Mouse (Mus musculus): ENCODE results near the gene Slc35e3. TPM values are rescaled to one million over a fixed set of nuclear protein-coding genes. Genes with fewer than 3 reads are reported as not detected.
"Not testable (repeated sequence)": the region's sequence is repeated elsewhere in the genome, so short reads cannot be mapped to it uniquely, and the experiment has no call there.

Slc35e3 gene
- total RNA-seq, 2 experiments from 2014 or later: 28.5 to 31.6 TPM

- no peak for DNase-seq (ENCODE audit: low spot score in 2 of 2)
- intact Hi-C loops (cut with DNase I): loop anchor here (10.0 kb wide), 1 partner anchor 644 kb away; the partner anchor contains the start of gene Cct2
Observed at GRCm38 (mm10) chr10:117708856-117709255, 37.3 kb downstream of the Slc35e3 start.

- DNase-seq (ENCODE audit: low spot score in 2 of 2): no peak
- intact Hi-C loops (cut with DNase I): loop anchor here (10.0 kb wide), 1 partner anchor 644 kb away; the partner anchor contains the start of gene Cct2
Observed at GRCm38 (mm10) chr10:117708376-117708775, 37.8 kb downstream of the Slc35e3 start.

DNA sequence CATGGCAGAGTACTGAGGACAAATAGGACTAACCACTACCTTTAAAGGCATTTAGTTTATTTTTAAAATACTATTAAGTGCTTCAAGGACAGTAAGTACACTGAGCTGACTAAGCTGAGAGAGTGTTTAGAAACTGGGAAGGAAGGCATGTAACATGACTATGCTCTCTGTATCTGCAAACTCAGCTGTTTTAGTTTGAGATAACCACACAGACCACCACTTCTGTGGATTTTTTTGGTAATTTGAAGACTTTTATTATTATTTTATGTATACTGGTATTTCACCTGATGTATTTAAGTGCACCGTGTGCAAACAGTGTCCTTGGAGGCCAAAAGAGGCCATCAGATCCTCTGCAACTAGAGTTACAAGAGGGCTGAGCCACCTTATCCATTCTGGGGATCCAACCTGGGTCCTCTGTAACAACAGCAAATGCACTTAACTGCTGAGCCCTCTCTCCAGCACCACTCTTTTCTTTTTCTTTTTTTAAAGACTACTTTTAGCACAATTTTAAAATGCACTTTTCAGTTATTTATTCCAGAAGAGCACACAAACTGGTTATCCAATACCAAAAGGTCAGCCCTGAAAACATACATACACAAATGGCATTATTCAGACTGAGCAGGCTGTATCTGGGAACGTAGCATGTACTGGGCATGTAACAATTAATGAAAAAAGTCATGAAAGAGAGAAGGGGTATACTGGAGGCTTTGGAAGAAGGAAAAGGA is 38.9 kb downstream of the Slc35e3 start:
- intact Hi-C loops (cut with DNase I): loop anchor here (10.0 kb wide), 1 partner anchor 642 kb away; the partner anchor contains the start of gene Cct2
- DNase-seq (ENCODE audit: low spot score in 2 of 2): no peak

DNA sequence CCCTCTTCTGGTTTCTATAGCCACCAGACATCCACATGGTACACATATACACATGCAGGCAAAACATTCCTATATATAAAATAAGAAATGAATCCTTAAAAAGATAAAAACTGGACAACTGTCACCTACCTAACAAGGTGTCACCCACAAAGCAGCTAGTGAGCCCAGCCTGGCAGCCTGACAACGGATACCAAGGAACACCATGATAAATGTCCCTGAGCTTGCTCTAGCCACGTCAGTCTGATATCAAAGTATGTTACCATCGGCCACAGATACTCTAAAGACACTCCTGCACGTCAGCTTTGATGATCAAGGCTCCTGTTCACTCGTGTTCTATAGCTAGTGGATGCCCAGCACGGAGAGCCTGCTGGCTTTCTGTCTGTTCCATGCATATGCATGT is 39.7 kb downstream of the Slc35e3 start:
- intact Hi-C loops (cut with DNase I): loop anchor here (10.0 kb wide), 1 partner anchor 642 kb away; the partner anchor contains the start of gene Cct2
- DNase-seq (ENCODE audit: low spot score in 2 of 2): no peak

DNA sequence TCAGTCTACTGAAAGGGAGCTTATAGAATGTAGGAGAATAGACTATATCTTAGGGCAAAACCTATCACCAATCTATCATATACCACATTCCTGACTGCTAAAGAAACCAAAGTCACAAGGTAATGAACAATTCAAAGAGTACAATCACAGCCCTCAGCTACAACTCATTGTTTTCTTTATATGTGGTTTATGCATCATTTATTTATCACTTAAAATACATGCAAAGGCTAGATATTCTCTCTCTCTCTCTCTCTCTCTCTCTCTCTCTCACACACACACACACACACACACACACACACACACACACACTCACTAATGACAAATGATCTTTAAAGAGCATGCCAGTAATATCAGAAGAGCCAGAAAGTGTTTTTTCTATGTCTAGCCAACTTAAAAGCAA is 40.4 kb downstream of the Slc35e3 start:
- no peak for DNase-seq (ENCODE audit: low spot score in 2 of 2)
- intact Hi-C loops (cut with DNase I): loop anchor here (10.0 kb wide), 1 partner anchor 641 kb away; the partner anchor contains the start of gene Cct2

- no peak for DNase-seq (ENCODE audit: low spot score in 2 of 2)
- intact Hi-C loops (cut with DNase I): loop anchor here (10.0 kb wide), 1 partner anchor 640 kb away; the partner anchor contains the start of gene Cct2
Observed at GRCm38 (mm10) chr10:117704964-117705335, 41.2 kb downstream of the Slc35e3 start.

DNA sequence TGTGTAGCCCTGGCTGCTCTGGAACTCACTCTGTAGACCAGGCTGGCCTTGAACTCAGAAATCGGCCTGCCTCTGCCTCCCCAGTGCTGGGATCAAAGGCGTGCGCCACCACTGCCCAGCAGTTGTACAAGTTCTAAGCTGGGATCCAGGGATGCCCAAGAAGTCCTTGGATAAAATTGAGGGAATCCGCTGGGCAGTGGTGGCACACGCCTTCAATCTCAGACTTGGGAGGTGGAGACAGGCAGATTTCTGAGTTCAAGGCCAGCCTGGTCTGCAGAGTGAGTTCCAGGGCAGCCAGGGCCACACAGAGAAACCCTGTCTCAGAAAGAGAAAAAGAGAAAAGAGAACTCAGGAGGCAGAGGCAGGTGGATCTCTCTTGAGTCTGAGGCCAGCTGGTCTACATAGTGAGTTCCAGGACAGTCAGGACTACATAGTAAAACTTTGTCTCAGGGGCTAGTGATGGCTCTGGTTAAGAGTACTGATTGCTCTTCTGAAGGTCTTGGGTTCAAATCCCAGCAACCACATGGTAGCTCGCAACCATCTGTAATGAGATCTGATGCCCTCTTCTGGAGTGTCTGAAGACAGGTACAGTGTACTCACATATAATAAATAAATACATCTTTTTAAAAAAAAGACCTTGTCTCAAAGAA is 41.7 kb downstream of the Slc35e3 start:
- DNase-seq (ENCODE audit: low spot score in 2 of 2): not testable (repeated sequence)
- intact Hi-C loops (cut with DNase I): loop anchor here (10.0 kb wide), 1 partner anchor 640 kb away; the partner anchor contains the start of gene Cct2

GRCm38 (mm10) chr10:117703506-117703905 is 42.7 kb downstream of the Slc35e3 start:
- intact Hi-C loops (cut with DNase I): loop anchor here (10.0 kb wide), 1 partner anchor 639 kb away; the partner anchor contains the start of gene Cct2
- no peak for DNase-seq (ENCODE audit: low spot score in 2 of 2)

DNA sequence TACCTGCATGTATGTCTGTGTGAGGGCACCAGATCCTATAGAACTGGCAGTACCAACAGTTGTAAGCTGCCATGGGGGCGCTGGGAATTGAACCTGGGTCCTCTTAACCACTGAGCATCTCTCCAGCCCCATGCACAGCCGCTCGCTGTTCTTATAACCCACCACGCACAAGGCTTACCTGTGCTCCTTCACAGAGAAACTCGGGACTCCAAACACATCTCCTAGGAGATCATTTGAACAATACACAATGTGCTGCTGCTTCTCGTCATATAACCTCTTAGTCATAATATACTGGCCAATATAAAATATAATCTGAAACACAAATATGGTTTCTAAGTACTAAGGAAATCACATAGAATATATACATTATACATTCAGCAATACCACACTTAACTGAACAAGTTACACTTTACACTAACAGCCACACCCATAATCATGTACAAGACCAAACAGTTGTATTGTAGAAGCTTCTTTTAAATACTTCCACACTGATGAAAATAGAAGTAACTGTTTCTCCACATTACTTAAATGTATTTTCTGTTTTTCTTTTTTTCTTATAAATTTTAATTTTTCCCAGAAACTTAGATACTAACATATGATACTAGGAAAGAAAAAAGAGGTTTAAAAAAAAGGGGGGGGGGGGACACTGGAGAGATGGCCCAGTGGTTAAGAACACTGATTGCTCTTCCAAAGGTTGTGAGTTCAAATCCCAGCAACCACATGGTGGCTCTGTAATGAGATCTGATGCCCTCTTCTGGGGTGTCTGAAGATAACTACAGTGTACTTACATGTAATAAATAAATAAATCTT is 43.9 kb downstream of the Slc35e3 start:
- intact Hi-C loops (cut with DNase I): loop anchor here (10.0 kb wide), 1 partner anchor 637 kb away; the partner anchor contains the start of gene Cct2

DNA sequence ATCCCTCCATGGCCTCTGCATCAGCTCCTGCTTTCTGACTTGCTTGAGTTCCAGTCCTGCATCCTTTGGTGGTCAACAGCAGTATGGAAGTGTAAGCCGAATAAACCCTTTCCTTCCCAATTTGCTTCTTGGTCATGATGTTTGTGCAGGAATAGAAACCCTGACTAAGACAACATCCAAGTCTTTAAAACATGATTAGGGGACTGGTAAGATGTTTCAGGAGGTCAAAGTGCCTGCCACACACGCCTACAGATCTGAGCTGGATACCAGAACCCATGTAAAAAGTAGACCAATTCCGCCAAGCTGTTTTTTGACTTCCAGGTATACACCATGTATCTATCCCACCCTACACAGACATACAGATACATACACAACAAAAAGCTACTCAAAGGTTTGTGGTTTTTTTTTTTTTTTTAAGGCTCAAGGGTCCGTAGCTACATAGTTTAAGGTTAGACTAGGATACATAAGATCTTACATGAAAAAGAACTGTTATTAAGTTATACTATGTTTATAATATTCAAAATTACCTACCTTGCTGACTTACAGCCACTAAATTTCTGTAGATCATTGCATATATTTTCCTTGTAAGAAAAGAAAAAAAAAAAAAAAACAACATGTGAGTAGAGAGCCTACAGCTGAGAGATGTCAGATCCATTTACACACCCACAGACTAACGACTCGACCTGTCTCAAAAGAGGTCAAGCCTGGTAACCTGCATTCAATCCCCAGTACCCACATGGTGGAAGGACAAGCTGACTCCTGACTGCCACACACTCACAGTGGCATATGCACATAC is 44.9 kb downstream of the Slc35e3 start:
- no peak for DNase-seq (ENCODE audit: low spot score in 2 of 2)
- intact Hi-C loops (cut with DNase I): loop anchor here (10.0 kb wide), 1 partner anchor 636 kb away; the partner anchor contains the start of gene Cct2

More for the DNA sequence above, 43.9 kb downstream of the Slc35e3 start:
- DNase-seq (ENCODE audit: low spot score in 2 of 2): no peak

DNA sequence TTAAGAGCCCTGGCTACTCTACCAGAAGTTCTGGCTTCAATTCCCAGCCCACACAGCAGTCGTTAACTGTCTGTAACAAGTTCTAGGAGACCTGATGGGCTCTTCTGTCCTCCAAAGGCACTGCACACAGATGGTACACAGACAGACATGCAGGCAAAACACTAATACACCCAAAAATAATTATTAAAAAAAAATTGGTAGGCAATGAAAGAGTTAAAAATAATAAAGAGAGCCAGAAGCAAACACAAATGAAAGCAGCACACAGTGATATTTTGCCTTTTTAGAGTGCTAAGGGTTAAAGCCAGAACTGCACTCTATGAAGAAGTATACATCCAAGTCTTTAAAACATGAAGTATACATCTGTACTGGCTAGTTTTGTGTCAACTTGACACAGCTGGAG is 45.7 kb downstream of the Slc35e3 start:
- DNase-seq (ENCODE audit: low spot score in 2 of 2): no peak
- intact Hi-C loops (cut with DNase I): loop anchor here (10.0 kb wide), 1 partner anchor 636 kb away; the partner anchor contains the start of gene Cct2

DNA sequence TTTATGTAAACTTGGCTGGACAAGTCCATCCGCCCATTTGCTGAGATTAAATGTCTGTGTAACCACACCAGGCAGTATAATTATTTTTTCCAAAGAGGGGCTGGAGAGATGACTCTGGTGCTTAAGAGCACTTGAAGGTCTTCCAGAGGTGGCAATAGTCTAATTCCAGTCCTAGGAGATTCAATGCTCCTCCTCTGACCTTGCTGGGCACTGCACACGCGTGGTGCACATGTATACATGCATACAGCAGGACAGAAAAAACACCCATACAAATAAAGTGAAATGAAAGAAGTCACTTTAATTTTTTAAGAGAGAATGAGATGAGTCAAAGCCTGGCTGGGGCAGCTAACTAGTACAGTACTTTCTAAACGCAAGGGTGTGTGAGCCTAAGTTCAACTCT is 46.3 kb downstream of the Slc35e3 start:
- intact Hi-C loops (cut with DNase I): loop anchor here (10.0 kb wide), 1 partner anchor 635 kb away; the partner anchor contains the start of gene Cct2
- no peak for DNase-seq (ENCODE audit: low spot score in 2 of 2)

DNA sequence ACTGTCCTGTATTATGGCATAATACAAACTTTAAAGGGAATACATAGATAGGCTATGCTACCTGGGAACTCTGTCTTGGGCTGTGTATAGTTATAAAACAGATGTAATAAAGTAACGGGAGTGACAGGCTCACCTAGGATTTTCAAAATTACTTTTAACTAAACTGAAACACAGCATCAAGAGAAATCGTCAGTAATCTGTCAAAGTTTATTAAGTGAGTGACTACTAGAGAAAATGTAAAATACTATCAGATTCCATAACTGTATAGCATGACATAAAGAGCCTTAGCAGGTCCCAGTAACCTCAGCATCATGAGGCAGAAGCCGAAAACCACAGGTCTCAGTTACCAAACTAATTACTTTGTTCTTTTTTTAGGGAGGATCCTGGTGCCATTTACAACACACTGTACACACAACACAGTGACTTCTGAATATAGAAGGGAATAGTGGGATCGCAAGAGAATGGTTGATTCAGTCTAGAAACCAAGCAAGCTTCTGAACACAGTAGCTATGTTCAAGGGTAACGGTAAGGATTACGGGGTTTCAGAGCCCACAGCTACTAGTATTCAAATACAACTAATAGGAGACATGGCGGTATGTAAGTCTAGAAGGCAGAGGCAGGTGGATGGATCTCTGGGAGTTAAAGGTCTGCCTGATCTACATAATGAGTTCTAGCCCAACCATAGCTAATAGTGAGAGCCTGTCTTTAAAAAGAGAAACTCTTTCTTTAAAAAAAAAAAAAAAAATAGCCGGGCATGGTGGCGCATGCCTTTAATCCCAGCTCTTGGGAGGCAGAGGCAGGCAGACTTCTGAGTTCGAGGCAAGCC is 47.6 kb downstream of the Slc35e3 start:
- DNase-seq (ENCODE audit: low spot score in 2 of 2): no peak
- intact Hi-C loops (cut with DNase I): no loop called here

DNA sequence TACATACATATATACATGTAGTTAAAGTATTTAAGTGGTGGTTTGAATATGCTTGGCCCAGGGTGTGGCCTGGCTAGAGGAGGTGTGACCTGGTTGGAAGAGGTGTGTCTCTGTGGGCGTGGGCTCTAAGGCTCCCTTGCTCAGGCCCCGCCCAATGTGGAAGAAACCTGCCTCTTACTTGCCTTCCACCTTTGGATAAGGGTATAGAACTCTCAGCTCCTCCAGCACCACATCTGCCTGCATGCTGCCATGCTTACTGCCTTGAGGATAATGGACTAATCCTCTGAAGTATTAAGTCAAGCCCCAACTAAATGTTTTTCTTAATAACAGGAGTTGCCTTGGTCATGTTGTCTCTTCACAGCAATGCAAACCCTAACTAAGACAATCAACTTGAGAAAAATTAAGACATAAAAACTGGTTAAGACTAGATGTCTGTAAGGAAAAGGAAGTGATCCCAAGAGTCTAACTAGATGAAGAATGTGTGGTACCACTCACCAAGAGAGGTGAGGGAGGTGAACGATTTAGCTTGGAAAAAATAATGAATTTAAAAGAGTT is 48.5 kb downstream of the Slc35e3 start:
- intact Hi-C loops (cut with DNase I): no loop called here
- no peak for DNase-seq (ENCODE audit: low spot score in 2 of 2)

DNA sequence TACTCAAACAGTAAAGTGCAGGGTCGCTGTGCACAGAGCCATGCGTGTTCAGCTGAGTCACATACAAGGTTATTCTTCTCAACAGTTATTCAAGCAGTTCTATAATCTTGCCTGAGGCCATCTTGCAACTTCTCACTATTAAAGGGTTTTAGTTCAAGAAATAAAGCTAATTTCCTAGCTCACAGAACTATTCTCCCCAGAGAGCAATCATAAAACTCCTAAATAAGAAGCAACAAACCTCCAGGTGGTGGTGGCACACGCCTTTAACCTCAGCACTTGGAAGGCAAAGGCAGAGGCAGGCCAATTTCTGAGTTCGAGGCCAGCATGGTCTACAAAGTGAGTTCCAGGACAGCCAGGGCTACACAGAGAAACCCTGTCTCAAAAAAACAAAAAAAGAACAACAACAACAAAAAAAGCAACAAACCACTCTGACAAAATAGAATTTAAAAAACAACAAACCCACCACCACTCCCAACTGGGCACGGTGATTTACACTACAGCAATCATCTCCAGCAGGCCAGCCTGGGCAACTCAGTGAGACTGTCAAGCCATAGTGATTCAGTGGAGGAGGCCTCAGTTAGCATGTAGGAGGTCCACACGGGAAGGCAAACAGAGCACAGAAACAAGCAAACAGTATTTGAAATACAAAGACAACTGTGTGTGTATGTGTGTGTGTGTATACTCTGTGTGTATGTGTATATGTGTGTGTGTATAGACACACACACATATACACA is 49.2 kb downstream of the Slc35e3 start:
- intact Hi-C loops (cut with DNase I): no loop called here
- DNase-seq (ENCODE audit: low spot score in 2 of 2): no peak

DNA sequence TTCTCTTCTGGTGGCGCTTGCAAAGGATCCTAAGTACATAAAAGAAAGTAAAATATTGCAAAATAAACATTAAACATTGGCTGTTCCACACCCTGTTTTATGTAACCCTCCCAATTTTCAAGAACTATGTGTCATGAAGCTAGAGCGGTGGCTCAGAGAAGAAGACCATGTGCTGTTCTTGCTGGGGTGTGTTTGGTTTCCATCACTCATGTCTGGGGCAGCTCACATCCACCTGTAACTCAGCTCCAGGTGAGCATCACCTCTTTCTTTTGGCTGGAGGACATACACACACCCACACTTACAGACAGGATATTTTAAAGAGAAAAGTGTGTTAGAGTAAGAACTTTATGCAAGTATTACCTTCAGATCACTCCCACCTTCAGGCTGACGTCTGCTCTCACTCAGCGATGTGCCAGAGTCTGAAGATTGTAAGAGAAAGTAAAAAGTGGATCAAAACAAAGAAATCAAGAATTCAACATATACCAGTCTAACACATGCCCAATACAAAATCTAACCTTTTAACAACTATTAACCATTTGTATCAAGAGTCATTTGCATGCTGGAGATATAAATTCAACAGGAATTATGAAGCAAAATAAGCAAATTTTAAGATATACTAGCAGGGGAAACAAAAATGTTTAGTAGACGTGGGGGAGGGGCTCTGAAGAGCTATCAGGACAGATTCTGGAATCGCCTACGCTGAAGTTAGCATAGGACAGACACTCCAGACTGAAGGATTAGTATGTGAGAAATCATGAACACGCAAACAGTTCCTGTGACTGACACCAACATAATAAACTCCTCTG is 49.9 kb downstream of the Slc35e3 start:
- intact Hi-C loops (cut with DNase I): no loop called here

More for the DNA sequence above, 49.9 kb downstream of the Slc35e3 start:
- DNase-seq (ENCODE audit: low spot score in 2 of 2): no peak
